Mouse (Mus musculus) liver, adult 2 months (tissue): ENCODE results near the gene Cyb5r1.

Source experiments
- CTCF ChIP-seq: fragments of 200-500 bp; IDR thresholded peaks from 2 replicates; pipeline ENCODE4 v1.5.1; 2011; ENCODE audit warnings: low read depth, low read length, control low read depth
- POLR2A ChIP-seq: fragments of 200-500 bp; IDR thresholded peaks from 2 replicates; pipeline ENCODE4 v1.6.1; 2011; ENCODE audit warnings: low read length, control low read depth; ENCODE audit not compliant: insufficient read depth; ENCODE audit errors: extremely low read depth

- no peak for TF ChIP-seq POLR2A
- TF ChIP-seq CTCF: no peak
These were observed 6.6 kb downstream of the Cyb5r1 start for GRCm38 (mm10) chr1:134411706-134412629.
